Mouse (Mus musculus) cerebellum, adult 2 months (tissue): ENCODE data around the gene Rasa3.

Experiments
- CTCF ChIP-seq: fragments of 200-500 bp; IDR thresholded peaks from 2 replicates; pipeline ENCODE4 v1.5.1; 2011; ENCODE audit warnings: low read depth, mild to moderate bottlenecking, control low read depth, low read length, moderate library complexity, borderline replicate concordance; ENCODE audit not compliant: insufficient read depth
- POLR2A ChIP-seq: fragments of 200-500 bp; IDR thresholded peaks from 2 replicates; pipeline ENCODE4 v1.6.1; 2011; ENCODE audit warnings: low read length, control low read depth, borderline replicate concordance; ENCODE audit not compliant: insufficient read depth

GRCm38 (mm10) chr8:13632309-13632708 lies 45.1 kb downstream of the Rasa3 start:
- TF ChIP-seq POLR2A = no peak
- no peak for TF ChIP-seq CTCF
